Mouse (Mus musculus): ENCODE measurements around the gene Invs.

- TF ChIP-seq CTCF (IDR thresholded peaks at IDR 0.05; ENCODE audit: low read depth, low read length) (no peak), POLR2A (IDR thresholded peaks at IDR 0.05; ENCODE audit: borderline replicate concordance, low read depth, low read length) (no peak)
These were observed 11.4 kb upstream of the Invs start for GRCm38 (mm10) chr4:48268127-48268526.
